In genomic region chr10:52216797-52217563, GRCm38 (mm10) we compare ENCODE assay signal across 9 mouse cellular contexts. TPM values are rescaled to one million over a fixed set of nuclear protein-coding genes. Genes with fewer than 3 reads are reported as not detected.
DNase-seq lines count a peak whose midpoint lies in the region; ATAC-seq and TF ChIP-seq lines count a peak whose summit lies in the region.
"Had no signal": no experiment of that assay in that cellular context is flagged by ENCODE, and none has a peak within 500 bp of the region (broad histone marks: within the 10 kb centered on the region; RNA-seq: fewer than 3 reads in every experiment).

No protein-coding gene starts in this region.

- TF ChIP-seq EP300 in liver, embryonic 14.5 days (IDR thresholded peaks at IDR 0.05; ENCODE audit: low read depth) = no peak

- intact Hi-C loops in gastrocnemius, postnatal 36 days (cut with DNase I) = loop anchor here (5.0 kb wide), 1 partner anchor 165 kb away; the partner anchor contains the start of gene Gopc

- H3K4me2 ChIP-seq in kidney, embryonic 16.5 days (replicated peaks; ENCODE audit: low read depth, low read length) = no peak overlapping the region
- no peak overlapping the region for H3K4me2 ChIP-seq in liver, embryonic 14.5 days (ENCODE audit: low read depth)
- no peak overlapping the region for H3K4me2 ChIP-seq in neural tube, embryonic 14.5 days (ENCODE audit: low read depth, low read length)

- H3K27ac ChIP-seq in heart, embryonic 10.5 days = no peak overlapping the region
- no peak overlapping the region for H3K27ac ChIP-seq in kidney, embryonic 16.5 days (ENCODE audit: low read length)
- no peak overlapping the region for H3K27ac ChIP-seq in liver, embryonic 14.5 days
- no peak overlapping the region for H3K27ac ChIP-seq in neural tube, embryonic 14.5 days (ENCODE audit: low read depth, low read length)

- H3K4me1 ChIP-seq in heart, embryonic 10.5 days = 0 out of 2 replicates have a peak, but pooled peaks cover 3% of the 10 kb centered on the region
- 0 out of 2 replicates have a peak, but pooled peaks cover 7% of the 10 kb centered on the region for H3K4me1 ChIP-seq in kidney, embryonic 16.5 days (ENCODE audit: insufficient read depth, low read length)
- H3K4me1 ChIP-seq in liver, embryonic 14.5 days (replicated peaks; ENCODE audit: control insufficient read depth in 2 of 2, insufficient read depth in 2 of 2, low read length in 1 of 2) = peaks cover 0 to 5% of the 10 kb centered on the region in 2 experiments; a peak in 2 of 4 replicates
- no peaks in the 10 kb centered on the region for H3K4me1 ChIP-seq in neural tube, embryonic 14.5 days (ENCODE audit: control insufficient read depth, insufficient read depth, low read length)

- H3K27me3 ChIP-seq in heart, embryonic 10.5 days (ENCODE audit: insufficient read depth, poor library complexity, severe bottlenecking) = no peaks in the 10 kb centered on the region
- H3K27me3 ChIP-seq in kidney, embryonic 16.5 days (ENCODE audit: insufficient read depth, low read length) = no peaks in the 10 kb centered on the region
- H3K27me3 ChIP-seq in liver, embryonic 14.5 days (ENCODE audit: control insufficient read depth, insufficient read depth, low read length) = no peaks in the 10 kb centered on the region
- H3K27me3 ChIP-seq in neural tube, embryonic 14.5 days (ENCODE audit: control insufficient read depth, insufficient read depth, low read length) = no peaks in the 10 kb centered on the region

- peak; percentile 77 for TF ChIP-seq CTCF in liver, embryonic 14.5 days (IDR thresholded peaks at IDR 0.05; ENCODE audit: low read depth)

- H3K36me3 ChIP-seq in heart, embryonic 10.5 days = no peaks in the 10 kb centered on the region
- no peaks in the 10 kb centered on the region for H3K36me3 ChIP-seq in kidney, embryonic 16.5 days (ENCODE audit: insufficient read depth, low read length)
- no peaks in the 10 kb centered on the region for H3K36me3 ChIP-seq in liver, embryonic 14.5 days (replicated peaks; ENCODE audit: control insufficient read depth, insufficient read depth, low read depth)
- H3K36me3 ChIP-seq in neural tube, embryonic 14.5 days (ENCODE audit: control insufficient read depth, insufficient read depth, low read length) = no peaks in the 10 kb centered on the region

- ATAC-seq in kidney, embryonic 16.5 days (ENCODE audit: low FRiP score, low TSS enrichment) = peak; percentile 67; the same call in 1 of the 2 replicates
- no peak for ATAC-seq in liver, embryonic 14.5 days (ENCODE audit: insufficient read depth)
- peak; percentile 74 for ATAC-seq in neural tube, embryonic 14.5 days (ENCODE audit: low read depth)

- H3K9me3 ChIP-seq in heart, embryonic 10.5 days = no peaks in the 10 kb centered on the region
- H3K9me3 ChIP-seq in kidney, embryonic 16.5 days (ENCODE audit: low read length) = no peaks in the 10 kb centered on the region
- H3K9me3 ChIP-seq in liver, embryonic 14.5 days (ENCODE audit: control insufficient read depth, low read length) = no peaks in the 10 kb centered on the region
- no peaks in the 10 kb centered on the region for H3K9me3 ChIP-seq in neural tube, embryonic 14.5 days (ENCODE audit: control insufficient read depth, low read length)

- peak; percentile 48 for DNase-seq in heart, adult 8-10 months (ENCODE audit: low spot score)
- no peak for DNase-seq in heart, embryonic 10.5 days (ENCODE audit: low spot score)
- DNase-seq in cerebellum, postnatal 4 days (ENCODE audit: low spot score in 2 of 2) = peak; percentile 23 to 51
- peak; percentile 18 to 31 for DNase-seq in gastrocnemius, postnatal 36 days
- DNase-seq in liver, embryonic 14.5 days (ENCODE audit: low read depth in 3 of 3, low spot score in 3 of 3) = no peak
- peak; percentile 8 for DNase-seq in testis, postnatal 14 days (ENCODE audit: low spot score)

- no peak overlapping the region for H3K4me3 ChIP-seq in heart, embryonic 10.5 days
- H3K4me3 ChIP-seq in kidney, embryonic 16.5 days (ENCODE audit: low read length) = no peak overlapping the region
- no peak overlapping the region for H3K4me3 ChIP-seq in liver, embryonic 14.5 days (ENCODE audit: insufficient read depth in 1 of 2, low read depth in 2 of 2, low read length in 2 of 2)
- H3K4me3 ChIP-seq in neural tube, embryonic 14.5 days (ENCODE audit: low read depth, low read length) = no peak overlapping the region

- H3K9ac ChIP-seq in kidney, embryonic 16.5 days (replicated peaks; ENCODE audit: low read length) = no peak overlapping the region
- no peak overlapping the region for H3K9ac ChIP-seq in liver, embryonic 14.5 days (replicated peaks)
- H3K9ac ChIP-seq in neural tube, embryonic 14.5 days (replicated peaks; ENCODE audit: low read depth, low read length) = no peak overlapping the region

- WGBS in heart, embryonic 10.5 days = 25% methylated on average over 7 of the region's 7 CpGs
- WGBS in kidney, embryonic 16.5 days = 27% methylated on average over 7 of the region's 7 CpGs
- WGBS in liver, embryonic 14.5 days (ENCODE audit: insufficient replicate concordance) = 17% methylated on average over 7 of the region's 7 CpGs
- 25% methylated on average over 7 of the region's 7 CpGs for WGBS in neural tube, embryonic 14.5 days

RNA-seq across cellular contexts. Expression of gene Dcbld1, which starts 16.4 kb away (rescaled TPM):
- 1 to 10 TPM; 3.4 to 4.4 (median 4.0) TPM for total RNA-seq in heart, adult 8-10 months (2022)
- polyA plus RNA-seq in heart, embryonic 10.5 days (2016; fragmentation: Nextera tagmentation; extraction: Ambion mirVana) = 9.9 and 17.0 TPM in 2 replicates
- total RNA-seq in gastrocnemius, postnatal 36 days (2021) = 1 to 10 TPM; 1.4 to 1.9 TPM
- 32.5 and 33.2 TPM in 2 replicates for polyA plus RNA-seq in kidney, embryonic 16.5 days (2015; fragmentation: Nextera tagmentation; extraction: Ambion mirVana)
- polyA plus RNA-seq in liver, embryonic 14.5 days (2012; rRNA removed) = 1.8 and 1.9 TPM in 2 replicates
- 2.9 and 3.1 TPM in 2 replicates for polyA plus RNA-seq in liver, embryonic 14.5 days (2014; fragmentation: Nextera tagmentation; extraction: Ambion mirVana)
- polyA plus RNA-seq in neural tube, embryonic 14.5 days (2014; fragmentation: Nextera tagmentation; extraction: Ambion mirVana) = 28.9 and 36.0 TPM in 2 replicates

RNA-seq across cellular contexts. Expression of gene Ros1, which starts 21.9 kb away (rescaled TPM):
- under 1 TPM in 1 of 4 experiments, not detected in 3; 0.03 TPM for total RNA-seq in heart, adult 8-10 months (2022)
- polyA plus RNA-seq in heart, embryonic 10.5 days (2016; fragmentation: Nextera tagmentation; extraction: Ambion mirVana) = not detected in 2 replicates
- total RNA-seq in gastrocnemius, postnatal 36 days (2021) = under 1 TPM; 0.02 to 0.05 TPM
- polyA plus RNA-seq in kidney, embryonic 16.5 days (2015; fragmentation: Nextera tagmentation; extraction: Ambion mirVana) = 1.7 and 2.1 TPM in 2 replicates
- polyA plus RNA-seq in liver, embryonic 14.5 days (2012; rRNA removed) = 0.02 and 0.03 TPM in 2 replicates
- 0.03 and 0.05 TPM in 2 replicates for polyA plus RNA-seq in liver, embryonic 14.5 days (2014; fragmentation: Nextera tagmentation; extraction: Ambion mirVana)
- 0.04 TPM in 1 of 2 replicates, not detected in the other for polyA plus RNA-seq in neural tube, embryonic 14.5 days (2014; fragmentation: Nextera tagmentation; extraction: Ambion mirVana)
- total RNA-seq: left cerebral cortex, adult 8-10 months had no signal

Comparison
In these comparisons a context has a peak if more than half of its experiments do, and no peak if none do; other contexts are left out.
1. DNase-seq: peak in heart, adult 8-10 months (single experiment), cerebellum, postnatal 4 days (2 of 2), gastrocnemius, postnatal 36 days (2 of 2) and testis, postnatal 14 days (single experiment); none in heart, embryonic 10.5 days (single experiment) and liver, embryonic 14.5 days (0 of 3).